Mouse (Mus musculus): Measurements from ENCODE around the gene Ubqln2. TPM values are rescaled to one million over a fixed set of nuclear protein-coding genes. Genes with fewer than 3 reads are reported as not detected.

The Ubqln2 gene
- polyA plus RNA-seq, 1 experiment from 2014 or later = 53.5 TPM

DNA sequence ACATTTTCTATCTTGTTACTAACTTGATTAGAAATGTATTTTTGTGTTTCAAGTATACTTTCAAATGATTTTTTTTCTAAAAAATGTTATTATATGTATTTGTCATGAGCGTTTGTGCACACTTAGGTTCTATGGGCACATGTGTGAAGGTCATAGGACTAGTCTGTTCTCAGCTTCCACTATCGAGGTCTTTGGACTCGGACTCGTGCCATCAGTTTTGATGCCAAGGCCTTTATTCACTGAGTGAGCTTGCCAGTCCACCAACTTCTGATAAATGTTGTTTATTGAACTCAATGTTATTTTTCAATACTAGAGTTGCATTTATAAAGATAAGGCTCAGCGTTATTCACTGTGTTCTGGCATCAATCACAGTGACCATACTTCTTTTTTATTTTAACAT lies 17.5 kb downstream of the Ubqln2 start:
- H3K4me3 ChIP-seq (ENCODE audit: low read depth, low read length) = no peak overlapping the region
- H3K27me3 ChIP-seq (ENCODE audit: control insufficient read depth, insufficient read depth, low read length) = no peaks in the 10 kb centered on the region
- DNase-seq (ENCODE audit: low spot score) = no peak
- no peaks in the 10 kb centered on the region for H3K9me3 ChIP-seq (ENCODE audit: control insufficient read depth, low read length)
- no peaks in the 10 kb centered on the region for H3K4me1 ChIP-seq (ENCODE audit: control insufficient read depth, insufficient read depth, low read length)
- no peak overlapping the region for H3K27ac ChIP-seq (ENCODE audit: low read depth, low read length)
- H3K4me2 ChIP-seq (ENCODE audit: low read depth) = no peak overlapping the region
- no peak overlapping the region for H3K9ac ChIP-seq (ENCODE audit: low read length)
- no peak for ATAC-seq (ENCODE audit: insufficient read depth, low FRiP score, low TSS enrichment)
- no peaks in the 10 kb centered on the region for H3K36me3 ChIP-seq (ENCODE audit: control insufficient read depth, insufficient read depth, low read length)
- WGBS = 88% methylated on average over 5 of the region's 5 CpGs

DNA sequence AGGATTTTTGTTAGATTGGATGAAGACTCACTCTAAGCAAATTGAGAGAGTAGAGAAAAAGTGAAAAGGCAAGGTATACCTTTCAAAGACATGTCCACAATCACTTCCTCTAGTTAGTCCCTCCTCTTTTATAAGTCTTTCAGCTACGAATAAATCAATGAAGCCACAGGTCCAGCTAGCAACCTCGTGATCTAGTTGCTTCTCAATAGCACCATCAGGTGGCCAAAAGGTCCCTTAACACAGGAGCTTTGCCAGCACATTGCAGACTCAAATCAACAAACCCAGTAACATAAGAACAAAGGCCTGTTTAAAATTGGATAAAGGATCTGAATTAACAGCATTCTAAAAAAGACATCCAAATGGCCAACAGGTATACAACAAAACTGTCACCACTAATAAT lies 30.4 kb downstream of the Ubqln2 start:
- no peak overlapping the region for H3K27ac ChIP-seq (ENCODE audit: low read depth, low read length)
- WGBS = 33% methylated on average over 2 of the region's 2 CpGs
- no peaks in the 10 kb centered on the region for H3K27me3 ChIP-seq (ENCODE audit: control insufficient read depth, insufficient read depth, low read length)
- no peak overlapping the region for H3K4me3 ChIP-seq (ENCODE audit: low read depth, low read length)
- ATAC-seq (ENCODE audit: insufficient read depth, low FRiP score, low TSS enrichment) (no peak), DNase-seq (ENCODE audit: low spot score) (peak; percentile 14)
- H3K36me3 ChIP-seq (ENCODE audit: control insufficient read depth, insufficient read depth, low read length) = no peaks in the 10 kb centered on the region
- no peaks in the 10 kb centered on the region for H3K4me1 ChIP-seq (ENCODE audit: control insufficient read depth, insufficient read depth, low read length)
- no peaks in the 10 kb centered on the region for H3K9me3 ChIP-seq (ENCODE audit: control insufficient read depth, low read length)
- H3K9ac ChIP-seq (ENCODE audit: low read length) = no peak overlapping the region
- H3K4me2 ChIP-seq (ENCODE audit: low read depth) = no peak overlapping the region

Other genes with a start within 250 kb of the Ubqln2 start
- gene Cypt3, start 60.4 kb downstream of the Ubqln2 start, polyA plus RNA-seq (2014; fragmentation: Nextera tagmentation; extraction: Ambion mirVana) = not detected in 2 replicates
- 2.9 and 3.4 TPM in 2 replicates for gene Kctd12b, start 198.2 kb downstream of the Ubqln2 start, polyA plus RNA-seq (2014; fragmentation: Nextera tagmentation; extraction: Ambion mirVana)
- gene Nbdy, start 225.4 kb downstream of the Ubqln2 start, polyA plus RNA-seq (2014; fragmentation: Nextera tagmentation; extraction: Ambion mirVana) = 65.8 and 66.6 TPM in 2 replicates

Measured in neural tube, embryonic 11.5 days (tissue).